Mouse (Mus musculus) gastrocnemius, postnatal 25 days (tissue): Measurements from ENCODE around the gene Adora1. TPM values are rescaled to one million over a fixed set of nuclear protein-coding genes. Genes with fewer than 3 reads are reported as not detected.

ENCODE experiments used
- DNase-seq: peaks from one replicate; pipeline ENCODE4 v3.0.0; 2022
- total RNA-seq, 2 experiments: library from RNA; stranded (reverse); gene quantifications; 1 replicate in 1 of 2; 2 replicates in 1 of 2; pipeline ENCODE4 v1.2.3; 2021

Adora1 gene
- total RNA-seq, 2 experiments from 2014 or later: 0.49 to 2.7 TPM

DNA sequence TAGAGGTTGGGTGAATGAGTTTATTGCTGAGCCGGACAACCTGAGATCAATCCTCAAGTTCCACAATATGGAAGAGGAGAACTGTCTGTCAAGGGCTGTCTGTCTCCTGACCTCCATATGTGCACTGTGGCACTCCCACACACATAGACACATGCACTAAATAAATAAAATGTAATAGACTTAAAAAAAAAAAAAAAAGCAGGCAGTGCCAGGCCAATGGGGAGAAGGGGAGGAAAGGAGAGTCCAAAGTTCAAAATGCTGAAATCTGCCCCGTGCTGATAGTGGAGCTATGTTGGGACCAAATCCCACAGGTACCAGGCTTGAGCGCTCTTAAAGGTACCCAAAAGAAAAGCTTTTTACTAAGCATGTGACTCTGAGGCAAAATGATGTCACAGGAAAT is 2.2 kb upstream of the Adora1 start:
- no peak for DNase-seq

DNA sequence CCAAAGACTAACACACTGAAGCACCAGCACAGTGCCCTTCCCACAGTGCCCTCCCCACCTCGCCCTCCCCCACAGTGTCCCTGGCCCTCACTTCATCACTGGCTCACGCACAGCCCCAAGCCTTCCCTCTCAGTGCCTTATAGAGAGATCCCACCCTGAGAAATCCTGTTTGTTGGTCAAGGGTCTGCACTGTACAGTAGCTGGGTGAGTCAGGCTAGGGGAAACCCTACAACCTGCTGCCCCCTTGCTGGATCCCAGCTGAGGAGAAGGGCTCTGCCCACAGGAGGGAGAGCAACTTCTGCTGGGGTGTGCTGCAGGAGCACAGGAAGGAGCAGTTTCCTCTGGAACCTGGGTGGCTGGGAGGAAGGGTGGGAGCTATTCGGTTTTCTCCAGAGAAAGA is 911 bp upstream of the Adora1 start:
- DNase-seq: no peak

- DNase-seq: peak; percentile 46
Observed at GRCm38 (mm10) chr1:134234455-134235390, 508 bp downstream of the Adora1 start.

GRCm38 (mm10) chr1:134233681-134234454 is 1.4 kb downstream of the Adora1 start:
- DNase-seq: no peak

DNA sequence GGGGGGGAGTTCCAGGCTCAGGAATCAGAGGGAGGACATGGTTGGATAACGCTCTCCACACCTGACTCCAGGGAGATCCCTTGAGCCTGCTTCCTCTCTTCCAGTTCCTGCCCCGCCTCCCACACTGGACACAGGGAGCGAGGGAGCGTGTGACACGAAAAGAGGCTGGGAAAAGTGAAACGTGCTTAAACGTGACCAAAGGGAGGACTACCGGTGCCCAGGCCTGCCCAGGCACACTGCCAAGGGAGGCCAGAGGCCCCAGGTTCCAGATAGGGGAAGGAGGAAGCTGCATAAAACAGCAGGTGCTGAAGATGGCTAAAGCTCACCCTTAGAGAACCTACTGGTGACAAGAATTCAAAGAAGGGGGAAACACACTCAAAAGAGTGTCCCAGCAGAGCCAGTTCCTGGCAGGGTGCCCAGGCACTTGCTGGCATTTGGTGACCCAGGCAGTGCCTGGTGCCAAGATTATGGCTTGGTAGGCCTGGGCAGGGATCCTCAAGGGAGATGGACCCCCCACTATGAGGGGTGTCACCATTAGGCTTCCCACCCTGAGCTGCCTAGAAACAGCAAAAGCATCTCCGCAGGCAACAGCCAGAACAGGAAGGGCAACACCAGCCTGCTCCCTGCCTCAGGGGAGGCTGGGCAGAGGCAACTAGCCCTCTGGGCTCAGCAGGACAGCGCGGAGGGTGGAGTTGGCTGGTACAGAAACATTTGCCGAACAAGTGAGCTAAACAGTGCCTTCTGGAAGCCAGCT is 2.3 kb downstream of the Adora1 start:
- DNase-seq: no peak

DNA sequence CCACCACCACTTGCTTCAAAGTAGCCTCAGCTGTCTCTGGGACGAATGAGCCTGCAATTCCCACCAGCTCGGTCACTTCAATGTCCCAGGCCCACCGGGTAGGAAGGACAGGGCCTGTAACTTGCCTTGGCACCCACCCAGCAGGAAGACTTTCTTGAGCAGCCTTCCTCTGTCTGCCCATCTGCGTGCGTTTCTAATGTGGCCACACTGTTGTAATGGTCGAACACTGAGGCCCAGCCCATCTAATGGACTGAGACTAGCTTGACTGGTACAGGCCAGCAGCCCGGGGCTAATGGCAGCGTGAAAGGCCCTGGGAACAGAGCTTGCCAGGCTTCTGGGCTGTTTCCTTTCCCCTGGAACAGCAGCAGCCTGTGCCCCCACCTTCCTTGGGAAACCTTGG is 2.9 kb downstream of the Adora1 start:
- no peak for DNase-seq

DNA sequence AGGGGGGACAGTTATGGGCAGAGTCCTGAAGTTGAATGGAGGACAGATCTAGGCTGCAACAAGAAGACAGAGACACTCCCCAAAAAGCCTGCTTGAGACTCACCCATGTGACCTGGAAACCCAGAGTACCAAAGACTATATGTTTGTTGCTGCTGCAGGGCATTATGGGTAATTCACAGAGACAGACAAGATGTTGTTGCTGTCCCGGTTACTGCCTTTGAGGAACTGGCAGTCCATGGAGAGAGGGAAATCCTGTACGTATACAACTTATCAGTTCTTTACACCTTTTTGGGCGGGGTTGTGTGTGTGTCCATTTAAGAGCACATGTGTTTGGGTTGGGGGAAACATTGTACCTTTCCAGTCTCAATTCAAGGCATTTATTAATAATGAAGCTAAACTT is 3.5 kb downstream of the Adora1 start:
- no peak for DNase-seq

- no peak for DNase-seq
Observed at GRCm38 (mm10) chr1:134231270-134231669, 4.0 kb downstream of the Adora1 start.

DNA sequence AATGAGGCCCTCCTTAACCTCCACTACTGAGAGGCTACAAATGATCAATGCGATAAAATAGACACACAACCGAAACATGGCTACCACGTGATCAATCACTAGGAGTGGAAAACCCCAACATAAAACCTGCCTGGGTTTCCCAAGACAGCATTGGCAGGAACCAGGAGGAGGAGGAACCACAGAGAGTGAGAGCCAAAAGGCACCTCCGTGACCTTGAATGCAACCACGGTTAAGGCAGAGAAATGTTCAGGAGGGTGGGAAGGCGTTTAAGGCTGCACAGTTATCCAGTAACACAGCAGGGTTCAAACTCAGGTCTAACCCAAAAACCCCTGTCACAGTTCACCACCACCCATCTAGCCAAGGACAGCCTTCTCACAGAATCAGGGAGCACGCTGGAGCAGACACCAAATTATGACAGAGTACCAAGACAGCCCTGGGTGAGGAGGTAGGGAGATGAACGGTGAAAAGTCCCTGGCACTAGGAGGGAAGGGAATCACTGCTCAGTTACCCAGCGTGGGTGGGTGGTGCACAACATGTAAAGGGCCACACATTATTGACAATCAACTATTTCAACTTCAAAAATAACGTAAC is 4.5 kb downstream of the Adora1 start:
- no peak for DNase-seq

DNA sequence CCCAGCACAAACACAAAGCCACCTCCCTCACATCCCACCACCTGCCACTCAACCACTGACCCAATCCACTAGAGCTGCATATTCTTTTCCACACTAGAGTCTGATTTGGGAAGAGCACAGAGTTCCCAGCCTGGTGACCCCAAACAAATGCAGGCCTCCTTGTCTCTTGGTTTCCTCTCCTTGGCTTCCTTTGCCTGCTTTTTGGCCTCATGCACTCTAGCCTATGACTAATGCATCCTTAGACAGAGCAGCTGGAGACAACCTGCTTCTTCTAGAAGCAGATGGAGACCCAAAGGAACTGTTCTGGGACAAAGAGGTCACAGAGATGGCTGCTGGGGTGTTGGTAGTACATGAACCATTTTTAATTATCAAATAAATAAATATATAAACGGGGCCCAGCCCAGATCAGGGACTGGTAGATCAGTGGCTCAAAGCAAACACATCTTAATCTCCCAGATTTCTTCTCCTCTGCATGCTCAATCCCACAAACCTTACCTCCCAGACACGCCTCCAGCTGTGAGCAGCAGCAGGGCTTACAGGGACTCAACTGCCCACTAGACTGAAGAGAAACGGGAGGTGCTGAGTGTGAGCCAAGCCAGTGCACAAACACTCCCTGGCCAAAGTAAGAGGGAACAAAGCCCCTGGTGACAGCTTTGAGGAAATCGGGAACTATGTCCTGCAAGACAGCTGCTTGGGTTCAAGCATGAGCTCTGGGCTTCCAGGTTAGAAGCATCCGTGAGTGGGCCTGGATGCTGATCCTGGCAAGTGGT is 5.2 kb downstream of the Adora1 start:
- DNase-seq: no peak

DNA sequence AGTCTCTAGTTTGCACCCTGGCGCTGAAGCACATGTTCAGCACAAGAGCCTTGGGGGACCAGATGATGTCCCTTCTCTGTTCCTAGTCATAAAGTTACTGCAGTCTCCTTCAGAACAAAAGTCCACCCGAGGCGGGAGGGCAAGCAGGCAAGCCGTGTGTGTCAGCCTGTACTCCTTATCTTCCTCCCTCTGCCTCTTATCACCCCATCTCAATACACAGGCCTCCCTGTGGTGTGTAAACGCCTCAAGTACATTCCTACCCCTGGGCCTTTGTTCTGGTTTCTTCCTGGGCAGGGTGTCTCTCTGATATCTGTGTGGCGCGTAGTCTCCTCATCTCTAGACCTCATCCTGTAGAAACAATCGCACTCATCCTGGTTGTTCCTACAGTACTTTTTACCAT is 8.5 kb downstream of the Adora1 start:
- no peak for DNase-seq

GRCm38 (mm10) chr1:134225375-134225774 is 9.9 kb downstream of the Adora1 start:
- DNase-seq: no peak

- no peak for DNase-seq
Observed at GRCm38 (mm10) chr1:134224649-134225227, 10.5 kb downstream of the Adora1 start.

DNA sequence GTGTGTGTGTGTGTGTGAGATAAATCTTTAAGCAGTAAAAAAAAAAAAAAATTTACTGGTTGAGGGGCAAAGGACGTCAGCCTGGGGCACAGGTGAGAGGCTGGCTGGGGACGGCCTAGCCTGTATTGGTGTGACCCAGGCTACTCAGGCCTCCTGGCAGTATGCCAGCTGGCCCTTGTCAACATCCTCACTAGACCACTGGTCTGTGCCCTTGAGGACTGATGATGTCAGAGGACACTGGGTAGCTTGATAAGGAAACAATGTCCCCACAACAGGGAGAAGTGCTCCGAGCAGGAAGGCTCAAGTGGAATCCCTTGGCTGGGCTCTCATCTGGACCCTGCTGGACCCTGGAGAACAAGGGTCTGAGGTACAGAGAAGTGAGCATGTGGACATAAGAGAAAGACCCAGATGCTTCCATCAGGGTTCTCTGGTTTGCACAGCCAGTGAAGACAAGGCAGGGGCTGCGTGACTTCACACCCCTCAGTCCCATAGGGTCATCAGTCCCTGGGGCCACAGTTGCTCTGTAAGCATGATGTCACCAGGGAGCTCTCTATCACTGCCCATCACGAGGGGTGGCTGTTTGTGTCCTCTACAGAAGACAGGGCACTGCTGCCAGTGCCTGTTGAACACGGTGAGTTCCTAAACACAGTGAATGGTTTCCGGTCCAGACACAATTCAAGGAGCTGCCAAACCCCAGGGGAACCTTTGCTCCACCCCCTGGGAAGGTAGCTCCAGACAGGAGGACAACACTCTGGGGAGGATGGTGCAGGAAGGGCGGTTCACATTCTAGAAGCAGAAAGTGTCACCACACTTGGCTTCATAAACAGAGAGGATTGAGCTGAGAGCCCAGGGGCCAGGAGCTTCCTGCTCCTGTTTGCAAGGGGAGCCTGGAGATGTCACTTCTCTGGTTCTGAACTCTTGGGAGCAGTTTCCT is 12.8 kb downstream of the Adora1 start:
- no peak for DNase-seq

DNA sequence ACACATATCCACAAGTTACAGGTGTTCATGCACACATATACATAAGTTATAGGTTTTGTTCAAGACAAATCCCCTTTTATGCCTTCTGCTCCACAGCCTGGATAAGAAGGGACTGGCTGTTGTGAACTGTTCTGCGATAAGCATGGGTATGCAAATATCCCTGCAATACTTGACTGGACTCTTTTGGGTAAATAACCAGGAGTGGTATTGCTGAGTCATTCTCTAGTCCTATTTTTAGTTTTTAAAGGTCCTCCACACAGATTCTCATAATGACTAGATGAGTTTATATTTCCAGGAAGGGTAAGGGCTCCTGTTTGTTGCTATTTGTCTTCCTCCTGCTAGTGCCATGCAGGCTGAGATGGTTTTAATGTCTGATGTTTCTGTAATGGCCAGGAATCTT is 14.1 kb downstream of the Adora1 start:
- no peak for DNase-seq

DNA sequence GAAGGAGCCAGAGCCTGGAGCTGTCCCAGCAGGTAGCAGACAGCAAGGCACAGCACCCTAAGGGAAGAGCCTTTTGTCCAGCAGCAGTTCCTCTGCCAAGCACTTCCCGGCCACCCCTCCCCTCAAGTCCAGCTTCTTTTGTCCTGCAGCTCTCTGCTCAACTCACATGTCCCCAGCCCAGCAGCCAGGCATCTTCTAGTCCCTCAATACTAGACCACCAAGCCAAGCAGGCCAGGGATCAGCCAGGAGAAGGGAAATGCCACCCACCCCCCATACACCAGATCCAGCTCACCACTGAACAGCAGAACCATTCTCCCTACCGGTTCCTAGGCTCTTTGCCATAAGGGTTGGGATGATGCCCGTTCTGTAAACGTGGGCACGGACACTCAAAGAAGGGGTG is 15.6 kb downstream of the Adora1 start:
- DNase-seq: no peak

DNA sequence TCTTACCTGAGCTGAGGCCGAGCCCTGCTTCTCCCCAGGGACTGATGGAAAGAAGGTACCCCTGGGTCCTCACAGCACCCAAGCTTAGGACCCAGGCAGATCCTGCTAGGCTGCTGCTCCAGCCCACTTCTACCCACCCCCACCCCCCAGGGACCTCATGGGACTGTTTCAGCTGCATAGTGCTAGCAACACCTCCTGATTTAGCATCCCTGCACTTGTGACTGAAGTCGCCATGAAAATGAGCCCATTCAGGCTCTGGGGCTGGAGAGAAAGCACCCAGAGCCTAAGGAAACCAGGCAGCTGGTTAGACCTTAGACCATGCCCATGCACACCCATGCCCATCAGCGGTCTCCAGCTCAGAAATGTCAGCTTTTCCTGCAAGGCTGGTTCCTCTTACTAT is 17.3 kb downstream of the Adora1 start:
- DNase-seq: no peak

- no peak for DNase-seq
Observed at GRCm38 (mm10) chr1:134217028-134217481, 18.2 kb downstream of the Adora1 start.

DNA sequence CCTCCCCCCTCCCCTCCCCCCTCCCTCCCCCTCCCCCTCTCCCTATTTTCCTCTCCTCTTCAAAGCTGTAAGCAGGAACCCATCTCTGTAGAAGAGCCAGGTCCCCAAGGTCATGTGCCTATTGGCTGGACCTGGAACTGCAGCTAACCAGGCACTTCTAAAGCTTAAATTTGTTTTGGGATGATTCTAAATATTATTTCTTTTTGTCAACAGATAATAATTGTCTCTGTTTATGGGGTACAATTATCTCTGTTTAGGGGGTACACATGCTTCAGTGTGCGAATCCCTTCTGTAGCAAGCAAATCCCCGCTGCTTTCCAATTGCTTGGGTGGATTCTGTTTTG is 18.6 kb downstream of the Adora1 start:
- DNase-seq: no peak
